Mouse (Mus musculus) skeletal muscle tissue, adult 2 months (tissue): ENCODE data around the gene Ms4a18.

Experiments
- DNase-seq: peaks from one replicate; pipeline ENCODE4 v3.0.0-alpha.2; 2012; ENCODE audit warnings: low read depth, low spot score

Ms4a18 gene

GRCm38 (mm10) chr19:10984551-10984950 is 33.3 kb downstream of the Ms4a18 start:
- no peak for DNase-seq

- DNase-seq = no peak
Measured at GRCm38 (mm10) chr19:10983146-10983545, 34.7 kb downstream of the Ms4a18 start.

- DNase-seq = no peak
Measured at GRCm38 (mm10) chr19:10980210-10980609, 37.6 kb downstream of the Ms4a18 start.

GRCm38 (mm10) chr19:10979184-10980168 is 38.4 kb downstream of the Ms4a18 start:
- peak; percentile 44 for DNase-seq

- no peak for DNase-seq
Measured at GRCm38 (mm10) chr19:10976318-10976717, 41.5 kb downstream of the Ms4a18 start.

- no peak for DNase-seq
Measured at GRCm38 (mm10) chr19:10975187-10975586, 42.6 kb downstream of the Ms4a18 start.

- DNase-seq = no peak
Measured at GRCm38 (mm10) chr19:10974238-10974865, 43.5 kb downstream of the Ms4a18 start, which contains the start of gene Ms4a10. Gene Ms4a10 (minus strand): TSS chr19:10974670.

- DNase-seq = no peak
Measured at GRCm38 (mm10) chr19:10973187-10973586, 44.6 kb downstream of the Ms4a18 start.

GRCm38 (mm10) chr19:10972660-10973059 is 45.2 kb downstream of the Ms4a18 start:
- no peak for DNase-seq

- no peak for DNase-seq
Measured at GRCm38 (mm10) chr19:10970457-10970856, 47.4 kb downstream of the Ms4a18 start.

- DNase-seq = no peak
Measured at GRCm38 (mm10) chr19:10968578-10968977, 49.3 kb downstream of the Ms4a18 start.

- no peak for DNase-seq
Measured at GRCm38 (mm10) chr19:10965721-10966120, 52.1 kb downstream of the Ms4a18 start.

GRCm38 (mm10) chr19:10959978-10960346 is 57.9 kb downstream of the Ms4a18 start:
- DNase-seq = no peak

GRCm38 (mm10) chr19:10959085-10959977 is 58.5 kb downstream of the Ms4a18 start:
- DNase-seq = peak; percentile 82

- DNase-seq = peak; percentile 94
Measured at GRCm38 (mm10) chr19:10952021-10952939, 65.6 kb downstream of the Ms4a18 start.

- DNase-seq = no peak
Measured at GRCm38 (mm10) chr19:10949558-10949957, 68.3 kb downstream of the Ms4a18 start.

- peak; percentile 99 for DNase-seq
Measured at GRCm38 (mm10) chr19:10949112-10949511, 68.7 kb downstream of the Ms4a18 start, which contains the start of gene Ccdc86. Gene Ccdc86 (minus strand): TSS chr19:10949266.

GRCm38 (mm10) chr19:10948416-10948815 is 69.4 kb downstream of the Ms4a18 start:
- DNase-seq = no peak

GRCm38 (mm10) chr19:10947219-10947618 is 70.6 kb downstream of the Ms4a18 start:
- no peak for DNase-seq
